Mouse (Mus musculus) stomach, postnatal 0 days (tissue): ENCODE data around the gene Chrdl2. TPM values are rescaled to one million over a fixed set of nuclear protein-coding genes. Genes with fewer than 3 reads are reported as not detected.
A peak's percentile ranks its signal among the peaks of the same experiment; 100 is the strongest.

Experiments
- ATAC-seq: fragments of 200-750 bp; cut with Nextera tagmentation; 2 replicates; pipeline ENCODE4 v1.8.0; 2017; ENCODE audit not compliant: low FRiP score, low TSS enrichment
- DNase-seq: peaks from one replicate; pipeline ENCODE4 v3.0.0-alpha.2; 2016; ENCODE audit warnings: low spot score
- H3K27ac ChIP-seq: fragments of 300-500 bp; sonication (generic); replicated peaks from 2 replicates; pipeline ENCODE4 v1.5.1; 2014; ENCODE audit warnings: mild to moderate bottlenecking, control low read depth
- H3K27me3 ChIP-seq: fragments of 300-500 bp; sonication (generic); 2 replicates; pipeline ENCODE4 v1.6.1; 2014; ENCODE audit warnings: low read length; ENCODE audit not compliant: control insufficient read depth, insufficient read depth
- H3K36me3 ChIP-seq: fragments of 300-500 bp; sonication (generic); 2 replicates; pipeline ENCODE4 v1.6.1; 2014; ENCODE audit warnings: low read length, mixed read lengths; ENCODE audit not compliant: control insufficient read depth, insufficient read depth
- H3K4me1 ChIP-seq: fragments of 300-500 bp; sonication (generic); replicated peaks from 2 replicates; pipeline ENCODE4 v1.6.1; 2014; ENCODE audit warnings: antibody characterized with exemption; ENCODE audit not compliant: control insufficient read depth, insufficient read depth
- H3K4me2 ChIP-seq: fragments of 300-500 bp; sonication (generic); replicated peaks from 2 replicates; pipeline ENCODE4 v1.6.1; 2014; ENCODE audit warnings: low read depth, mild to moderate bottlenecking, control low read depth, moderate library complexity
- H3K4me3 ChIP-seq: fragments of 300-500 bp; sonication (generic); 2 replicates; pipeline ENCODE4 v1.5.1; 2014; ENCODE audit warnings: low read depth, low read length, control low read depth
- H3K9ac ChIP-seq: fragments of 300-500 bp; sonication (generic); 2 replicates; pipeline ENCODE4 v1.6.1; 2014; ENCODE audit warnings: mild to moderate bottlenecking, low read length, control low read depth, mixed read lengths
- H3K9me3 ChIP-seq: fragments of 300-500 bp; sonication (generic); 2 replicates; pipeline ENCODE4 v1.6.1; 2016; ENCODE audit warnings: low read length; ENCODE audit not compliant: control insufficient read depth
- CTCF ChIP-seq: IDR thresholded peaks from 2 replicates; pipeline ENCODE4 v1.5.1; 2016; ENCODE audit warnings: antibody characterized with exemption, low read depth, mild to moderate bottlenecking, moderate library complexity
- EP300 ChIP-seq: optimal IDR thresholded peaks from 2 replicates; pipeline ENCODE3; 2016; ENCODE audit warnings: antibody characterized with exemption
- WGBS: fragments of 180-500 bp; shearing (Covaris S2); extraction: QIAGEN DNeasy Blood & Tissue Kit; methylation state at CpG from one replicate; pipeline ENCODE4 v1.1.7; 2014; 5-methylcytosine and 5-hydroxymethylcytosine counted together
- polyA plus RNA-seq: library from polyadenylated mRNA; unstranded; fragments of >200 nt; fragmentation: Nextera tagmentation; extraction: Ambion mirVana; gene quantifications from 2 replicates; pipeline ENCODE4 v1.2.1, GENCODE M21; 2015

Gene Chrdl2
- polyA plus RNA-seq, 1 experiment from 2014 or later = 2.0 TPM

- H3K36me3 ChIP-seq = no peaks in the 10 kb centered on the region
- H3K4me2 ChIP-seq = no peak overlapping the region
- 72% methylated on average over 15 of the region's 15 CpGs for WGBS
- ATAC-seq (no peak), DNase-seq (peak; percentile 50)
- no peaks in the 10 kb centered on the region for H3K27me3 ChIP-seq
- H3K4me3 ChIP-seq = no peak overlapping the region
- H3K4me1 ChIP-seq = no peaks in the 10 kb centered on the region
- no peak overlapping the region for H3K27ac ChIP-seq
- no peak overlapping the region for H3K9ac ChIP-seq
- TF ChIP-seq EP300 (no peak), CTCF (peak; percentile 49)
- no peaks in the 10 kb centered on the region for H3K9me3 ChIP-seq
These were observed 15.9 kb upstream of the Chrdl2 start for GRCm38 (mm10) chr7:99989844-99990760.

GRCm38 (mm10) chr7:99990990-99991707, 14.8 kb upstream of the Chrdl2 start:
- H3K4me3 ChIP-seq = no peak overlapping the region
- H3K27ac ChIP-seq = no peak overlapping the region
- H3K36me3 ChIP-seq = no peaks in the 10 kb centered on the region
- H3K4me2 ChIP-seq = no peak overlapping the region
- 53% methylated on average over 8 of the region's 8 CpGs for WGBS
- no peak overlapping the region for H3K9ac ChIP-seq
- H3K27me3 ChIP-seq = no peaks in the 10 kb centered on the region
- no peaks in the 10 kb centered on the region for H3K4me1 ChIP-seq
- ATAC-seq = peak; percentile 39; the same call in 1 of the 2 replicates
- H3K9me3 ChIP-seq = no peaks in the 10 kb centered on the region
- TF ChIP-seq CTCF = no peak
- no peak for TF ChIP-seq EP300
- no peak for DNase-seq

GRCm38 (mm10) chr7:99993159-99993558, 12.8 kb upstream of the Chrdl2 start:
- Histone ChIP-seq H3K27ac (no peak overlapping the region), H3K36me3 (no peaks in the 10 kb centered on the region), H3K9me3 (no peaks in the 10 kb centered on the region), H3K27me3 (no peaks in the 10 kb centered on the region), H3K9ac (no peak overlapping the region), H3K4me1 (no peaks in the 10 kb centered on the region), H3K4me2 (no peak overlapping the region), H3K4me3 (no peak overlapping the region)
- ATAC-seq (no peak), DNase-seq (no peak)
- TF ChIP-seq CTCF (no peak), EP300 (no peak)
- 80% methylated on average over 7 of the region's 7 CpGs for WGBS

DNA sequence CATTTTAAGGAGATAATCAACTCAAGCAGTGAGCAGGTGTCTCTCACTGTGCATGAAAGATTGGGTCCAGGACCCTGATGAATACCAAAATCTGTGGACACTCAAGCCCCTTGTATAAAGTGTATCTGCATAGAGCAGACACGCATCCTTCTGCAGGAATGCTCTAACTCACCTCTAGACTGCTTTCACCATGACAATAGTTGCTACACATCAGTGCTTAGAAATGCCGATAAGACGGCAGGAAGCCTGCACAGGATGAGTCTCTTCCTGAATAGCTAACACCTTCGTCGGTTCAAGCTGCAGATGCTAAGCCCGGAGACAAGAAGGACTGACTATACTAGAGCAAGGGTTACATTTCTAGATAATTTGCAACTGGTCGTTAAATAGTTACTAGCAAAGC, 10.8 kb upstream of the Chrdl2 start:
- no peak for DNase-seq

DNA sequence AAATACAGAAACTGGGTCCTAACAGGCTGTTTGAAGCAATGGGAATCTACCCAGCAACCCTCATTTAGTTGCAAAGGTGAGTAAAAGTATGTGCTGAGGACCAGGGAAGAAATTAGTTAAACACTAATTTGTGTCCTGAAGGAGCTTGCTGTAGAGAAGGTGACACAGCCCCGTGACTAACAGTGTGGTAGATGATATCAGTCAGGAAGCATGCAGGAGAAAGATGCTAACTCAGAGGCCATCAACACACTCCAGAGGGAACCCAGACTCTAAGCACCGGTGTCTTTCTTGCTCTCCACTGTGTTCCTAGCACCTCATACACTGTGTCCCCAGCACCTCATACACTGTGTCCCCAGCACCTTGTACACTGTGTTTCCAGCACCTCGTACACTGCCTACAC, 7.3 kb upstream of the Chrdl2 start:
- TF ChIP-seq EP300 = no peak
- no peak for TF ChIP-seq CTCF
- no peak overlapping the region for H3K27ac ChIP-seq
- H3K4me3 ChIP-seq = no peak overlapping the region
- H3K9ac ChIP-seq = no peak overlapping the region
- no peak for DNase-seq
- H3K36me3 ChIP-seq = no peaks in the 10 kb centered on the region
- no peaks in the 10 kb centered on the region for H3K9me3 ChIP-seq
- WGBS = 73% methylated on average over 3 of the region's 3 CpGs
- H3K4me2 ChIP-seq = no peak overlapping the region
- no peaks in the 10 kb centered on the region for H3K4me1 ChIP-seq
- no peaks in the 10 kb centered on the region for H3K27me3 ChIP-seq
- no peak for ATAC-seq

More for the DNA sequence above, 10.8 kb upstream of the Chrdl2 start:
- H3K4me3 ChIP-seq = no peak overlapping the region
- no peak overlapping the region for H3K4me2 ChIP-seq
- H3K36me3 ChIP-seq = no peaks in the 10 kb centered on the region
- H3K9ac ChIP-seq = no peak overlapping the region
- no peaks in the 10 kb centered on the region for H3K27me3 ChIP-seq
- no peaks in the 10 kb centered on the region for H3K9me3 ChIP-seq
- H3K27ac ChIP-seq = no peak overlapping the region
- 72% methylated on average over 7 of the region's 7 CpGs for WGBS
- no peaks in the 10 kb centered on the region for H3K4me1 ChIP-seq
- ATAC-seq = no peak
- TF ChIP-seq CTCF (no peak), EP300 (no peak)

- Histone ChIP-seq H3K36me3 (no peaks in the 10 kb centered on the region), H3K4me3 (no peak overlapping the region), H3K9me3 (no peaks in the 10 kb centered on the region), H3K4me2 (no peak overlapping the region), H3K27me3 (peaks cover 11% of the 10 kb centered on the region; the same call in 1 of the 2 replicates), H3K27ac (no peak overlapping the region), H3K9ac (no peak overlapping the region), H3K4me1 (0 out of 2 replicates have a peak, but pooled peaks cover 3% of the 10 kb centered on the region)
- ATAC-seq = no peak
- 51% methylated on average over 9 of the region's 9 CpGs for WGBS
- no peak for TF ChIP-seq EP300
- TF ChIP-seq CTCF = peak; percentile 74
- peak; percentile 29 for DNase-seq
These were observed 2.2 kb upstream of the Chrdl2 start for GRCm38 (mm10) chr7:100003781-100004180.
